Mouse (Mus musculus) bone marrow, adult 2 months (tissue): ENCODE measurements around the gene Vnn1. TPM values are rescaled to one million over a fixed set of nuclear protein-coding genes. Genes with fewer than 3 reads are reported as not detected.
A peak's percentile ranks its signal among the peaks of the same experiment; 100 is the strongest.

Experiments
- H3K27ac ChIP-seq: fragments of 200-500 bp; 2 replicates; pipeline ENCODE4 v1.5.1; 2012; ENCODE audit warnings: low read depth, mild to moderate bottlenecking, control low read depth, inconsistent platforms, low read length; ENCODE audit not compliant: control insufficient read depth, poor library complexity, insufficient read depth
- H3K4me1 ChIP-seq: fragments of 200-500 bp; 2 replicates; pipeline ENCODE4 v1.6.1; 2011; ENCODE audit warnings: low read length; ENCODE audit not compliant: control insufficient read depth, insufficient read depth
- H3K4me3 ChIP-seq: fragments of 200-500 bp; replicated peaks from 2 replicates; pipeline ENCODE3; 2011; ENCODE audit warnings: mild to moderate bottlenecking, low read depth, low read length, control low read depth; ENCODE audit not compliant: control insufficient read depth
- CTCF ChIP-seq: fragments of 200-500 bp; IDR thresholded peaks from 2 replicates; pipeline ENCODE4 v1.5.1; 2011; ENCODE audit warnings: low read length, control low read depth; ENCODE audit not compliant: control insufficient read depth, insufficient read depth
- POLR2A ChIP-seq: fragments of 200-500 bp; IDR thresholded peaks from 2 replicates; pipeline ENCODE4 v1.6.1; 2011; ENCODE audit warnings: low read depth, mild to moderate bottlenecking, control low read depth, low read length, borderline replicate concordance; ENCODE audit not compliant: control insufficient read depth
- WGBS: fragments of 180-500 bp; shearing (Covaris S2); methylation state at CpG from one replicate; pipeline ENCODE4 v1.1.7; 2018; 5-methylcytosine and 5-hydroxymethylcytosine counted together
- polyA plus RNA-seq: library from polyadenylated mRNA; stranded (reverse); fragments of >200 nt; gene quantifications from 2 replicates; pipeline ENCODE4 v1.2.4, GENCODE M21; 2011; ENCODE audit warnings: low replicate concordance; ENCODE audit not compliant: missing spikeins, insufficient read depth, insufficient read length

Vnn1 gene
- not detected in 2 replicates for polyA plus RNA-seq

DNA sequence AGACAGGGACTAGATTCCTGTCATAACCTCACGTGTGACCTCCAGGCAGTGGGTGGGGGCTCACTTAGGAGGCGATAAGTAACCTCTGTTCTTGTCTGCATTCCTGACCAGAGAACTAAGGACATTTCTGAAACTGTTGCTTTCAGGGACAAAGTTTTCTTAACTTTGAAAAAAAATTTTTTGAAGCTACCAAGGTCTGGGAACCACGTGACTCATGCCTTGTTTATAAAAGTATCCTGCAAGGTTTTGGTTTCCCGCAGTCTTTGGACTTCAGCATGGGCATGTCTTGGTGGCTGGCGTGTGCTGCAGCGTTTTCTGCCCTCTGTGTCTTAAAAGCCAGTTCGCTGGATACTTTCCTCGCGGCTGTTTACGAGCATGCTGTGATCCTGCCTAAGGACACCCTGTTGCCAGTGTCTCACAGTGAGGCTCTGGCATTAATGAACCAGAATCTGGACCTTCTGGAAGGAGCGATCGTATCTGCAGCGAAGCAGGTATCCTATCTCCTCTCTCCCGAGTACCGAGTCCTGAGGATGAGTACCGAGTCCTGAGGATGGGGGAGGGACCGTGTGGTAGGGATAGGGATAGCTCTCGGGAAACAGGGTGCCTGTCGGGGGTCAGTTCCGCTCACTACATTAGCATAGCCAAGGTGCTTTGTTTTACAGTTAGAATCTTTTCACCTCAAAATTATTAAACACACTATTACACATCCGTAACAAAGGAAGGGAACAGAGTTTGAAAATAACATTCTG, at the start of gene Vnn1:
Gene Vnn1 (plus strand): TSS at position 88 of the 749 bp plus-strand sequence.
- no peak within 1 kb of the TSS for H3K4me3 ChIP-seq
- no peak within 1 kb of the TSS for H3K27ac ChIP-seq
- no peak for TF ChIP-seq POLR2A
- TF ChIP-seq CTCF: no peak
- H3K4me1 ChIP-seq: no peaks in the 10 kb centered on the region
- WGBS: 43% methylated on average over 21 of the region's 21 CpGs

DNA sequence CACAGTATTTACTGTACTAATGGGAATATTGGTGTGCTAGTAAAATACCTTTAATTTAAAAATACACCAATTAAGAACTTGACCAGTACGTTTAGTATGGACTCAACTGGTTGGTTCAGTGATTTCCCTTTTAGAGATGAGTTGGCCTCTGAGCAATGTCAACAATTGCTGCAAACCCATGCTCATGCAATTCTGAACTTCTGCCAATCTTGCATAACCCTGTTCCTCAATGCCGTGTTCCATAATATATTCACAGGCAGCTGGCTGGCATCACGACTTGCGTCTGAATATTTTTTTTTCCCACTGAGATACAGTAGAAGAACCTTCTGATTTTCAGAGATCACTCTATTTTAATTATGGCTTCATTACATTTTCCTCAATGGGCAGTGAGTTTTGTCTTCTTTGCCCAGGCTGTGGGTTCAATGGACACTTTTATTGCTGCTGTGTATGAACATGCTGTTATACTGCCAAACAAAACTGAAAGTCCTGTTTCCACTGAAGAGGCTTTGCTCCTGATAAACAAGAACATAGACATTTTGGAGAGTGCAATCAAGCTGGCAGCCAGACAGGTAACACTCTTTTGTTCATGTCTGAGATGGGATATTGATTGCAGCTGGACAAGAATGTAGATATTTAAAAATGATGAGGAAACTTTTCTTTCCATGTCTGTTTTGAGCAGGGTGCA, 43.1 kb upstream of the Vnn1 start, which contains the start of gene Vnn3:
Gene Vnn3 (plus strand): TSS at position 235 of the 685 bp plus-strand sequence.
- TF ChIP-seq CTCF (no peak), POLR2A (no peak)
- Histone ChIP-seq H3K27ac (no peak within 1 kb of the TSS), H3K4me1 (no peaks in the 10 kb centered on the region), H3K4me3 (peak within 1 kb of the TSS; percentile 3)
- WGBS: 37% methylated on average over 4 of the region's 4 CpGs

DNA sequence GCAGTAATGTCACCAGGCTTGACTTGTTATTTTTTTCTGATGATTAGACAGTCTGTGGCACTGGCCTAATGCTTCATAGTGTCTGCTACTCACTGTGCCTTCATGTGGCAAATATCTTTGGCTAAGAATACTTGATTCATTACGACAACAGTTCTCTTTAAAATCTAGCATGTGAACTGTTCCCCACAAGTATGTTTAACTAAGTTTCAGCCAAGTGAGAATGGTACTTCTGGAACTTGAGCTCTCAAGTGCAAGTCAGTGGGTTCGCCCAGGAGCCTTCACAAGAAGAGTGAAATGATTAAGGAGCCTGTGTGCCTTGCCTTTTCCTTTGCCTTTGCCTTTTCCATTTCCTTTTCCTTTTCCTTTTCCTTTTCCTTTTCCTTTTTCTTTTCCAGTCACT, 42.4 kb upstream of the Vnn1 start:
- no peaks in the 10 kb centered on the region for H3K4me1 ChIP-seq
- peak overlapping the region; percentile 3 for H3K4me3 ChIP-seq
- TF ChIP-seq CTCF (no peak), POLR2A (no peak)
- H3K27ac ChIP-seq: no peak overlapping the region
- WGBS: 77% methylated on average over 2 of the region's 2 CpGs

DNA sequence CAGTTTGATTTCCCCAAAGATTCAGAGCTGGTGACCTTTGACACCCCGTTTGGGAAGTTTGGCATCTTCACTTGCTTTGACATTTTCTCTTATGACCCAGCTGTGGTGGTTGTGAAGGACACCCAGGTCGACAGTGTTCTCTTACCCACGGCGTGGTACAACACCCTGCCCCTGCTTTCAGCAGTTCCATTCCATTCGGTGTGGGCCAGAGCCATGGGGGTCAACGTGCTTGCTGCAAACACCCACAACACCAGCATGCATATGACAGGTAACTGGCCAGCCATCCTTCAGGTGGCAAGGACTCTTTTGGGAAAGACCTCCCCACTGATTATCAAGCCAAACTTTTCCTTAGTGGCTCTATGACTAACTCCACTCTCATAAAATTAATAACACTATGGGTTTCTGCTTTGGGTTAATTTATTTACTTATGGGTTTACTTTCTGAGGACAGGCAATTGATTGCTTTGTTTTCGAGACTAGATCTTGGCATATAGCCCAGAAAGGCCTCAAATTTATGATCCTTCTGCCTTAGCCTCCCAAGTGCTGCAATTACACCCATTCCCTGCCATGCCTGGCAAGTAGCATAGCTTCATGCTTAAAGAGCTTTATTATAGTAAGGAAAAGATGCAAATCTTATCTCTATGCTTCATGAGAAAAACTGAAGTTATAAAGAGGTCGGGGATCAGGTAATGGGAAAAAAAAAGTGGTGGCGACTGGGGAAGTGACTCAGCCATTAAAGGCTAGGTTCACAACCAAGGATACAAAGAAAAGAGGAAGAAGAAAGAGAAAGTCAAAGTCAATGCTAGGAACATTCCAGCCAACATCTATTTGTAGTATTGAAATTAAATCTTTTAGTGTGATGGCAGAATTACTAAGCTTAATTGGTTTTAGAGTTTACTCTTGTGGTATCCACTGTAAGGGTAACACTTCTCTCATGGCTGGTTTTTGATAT, 29.9 kb upstream of the Vnn1 start:
- Histone ChIP-seq H3K4me1 (no peaks in the 10 kb centered on the region; the same call in 1 of the 2 replicates), H3K4me3 (no peak overlapping the region), H3K27ac (no peak overlapping the region)
- TF ChIP-seq POLR2A (no peak), CTCF (no peak)
- 56% methylated on average over 9 of the region's 9 CpGs for WGBS

DNA sequence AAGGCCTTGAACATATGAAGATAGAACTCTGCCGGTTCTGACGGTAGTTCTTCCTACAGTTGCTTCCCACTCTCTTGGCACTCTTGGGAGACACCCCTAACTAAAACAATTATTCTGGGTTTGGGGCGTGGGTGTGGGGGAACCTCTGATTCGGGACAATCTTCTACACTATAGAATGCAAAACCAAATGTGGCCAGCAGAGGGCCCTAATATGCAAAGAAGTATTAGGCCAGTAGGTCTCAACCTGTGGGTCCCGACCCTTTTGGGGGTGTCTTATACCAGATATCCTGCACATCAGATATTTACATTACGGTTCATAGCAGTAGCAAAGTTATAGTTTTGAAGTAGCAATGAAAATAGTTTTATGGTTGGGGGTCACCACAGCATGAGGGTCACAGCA, 13.8 kb upstream of the Vnn1 start:
- no peak overlapping the region for H3K4me3 ChIP-seq
- WGBS: 70% methylated on average over 6 of the region's 6 CpGs
- TF ChIP-seq POLR2A: no peak
- no peak; the same call in 1 of the 2 replicates for TF ChIP-seq CTCF
- no peak overlapping the region for H3K27ac ChIP-seq
- no peaks in the 10 kb centered on the region for H3K4me1 ChIP-seq

DNA sequence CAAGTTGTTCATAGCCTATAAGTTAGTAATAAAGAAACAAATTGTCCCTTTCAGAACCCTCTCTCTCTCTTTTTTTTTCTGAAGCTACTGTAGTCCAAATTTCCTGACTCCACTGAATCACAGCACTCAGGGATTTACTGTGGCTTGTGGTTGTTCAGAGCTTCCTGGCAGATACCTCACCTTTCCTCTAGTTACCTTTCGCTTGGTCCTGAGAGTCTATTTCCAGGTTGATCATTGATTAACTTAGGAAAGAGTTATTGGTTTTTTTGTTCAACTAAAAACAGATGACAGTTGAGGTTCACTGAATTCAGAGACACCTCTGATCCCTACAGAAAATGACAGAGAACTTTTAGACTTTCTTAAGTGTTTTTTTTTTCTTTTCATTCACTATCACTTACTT, 9.6 kb upstream of the Vnn1 start:
- no peaks in the 10 kb centered on the region for H3K4me1 ChIP-seq
- WGBS: 82% methylated on average over 1 of the region's 1 CpGs
- H3K4me3 ChIP-seq: no peak overlapping the region
- TF ChIP-seq CTCF: no peak
- no peak for TF ChIP-seq POLR2A
- H3K27ac ChIP-seq: no peak overlapping the region

DNA sequence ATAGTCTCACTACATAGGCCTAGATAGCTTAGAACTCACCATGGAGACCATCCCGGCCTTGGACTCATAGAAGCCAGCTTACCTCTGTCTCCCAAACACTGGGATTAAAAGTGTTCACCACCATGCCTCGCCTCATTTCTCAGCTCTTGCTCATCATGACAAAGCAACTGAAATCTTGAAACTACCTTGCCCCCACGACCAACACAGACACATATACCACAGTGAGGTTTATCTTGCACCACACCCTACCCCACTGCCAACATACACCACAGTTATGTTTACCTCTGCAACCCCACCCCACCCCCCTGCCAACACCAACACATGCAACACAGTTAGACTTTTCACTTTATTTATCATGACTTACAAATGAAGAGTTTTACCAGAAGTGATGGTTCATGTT, 8.4 kb upstream of the Vnn1 start:
- no peak overlapping the region for H3K4me3 ChIP-seq
- TF ChIP-seq CTCF: no peak
- TF ChIP-seq POLR2A: no peak
- no peaks in the 10 kb centered on the region for H3K4me1 ChIP-seq
- no peak overlapping the region for H3K27ac ChIP-seq
- 71% methylated on average over 3 of the region's 3 CpGs for WGBS
